Mouse (Mus musculus) fibroblast of lung, adult 2 months (primary cell): Measurements from ENCODE around the gene Olfr729.

Experiments
- DNase-seq: peaks from one replicate; pipeline ENCODE4 v3.0.0-alpha.2; 2011; ENCODE audit warnings: low read depth

Olfr729 gene

DNA sequence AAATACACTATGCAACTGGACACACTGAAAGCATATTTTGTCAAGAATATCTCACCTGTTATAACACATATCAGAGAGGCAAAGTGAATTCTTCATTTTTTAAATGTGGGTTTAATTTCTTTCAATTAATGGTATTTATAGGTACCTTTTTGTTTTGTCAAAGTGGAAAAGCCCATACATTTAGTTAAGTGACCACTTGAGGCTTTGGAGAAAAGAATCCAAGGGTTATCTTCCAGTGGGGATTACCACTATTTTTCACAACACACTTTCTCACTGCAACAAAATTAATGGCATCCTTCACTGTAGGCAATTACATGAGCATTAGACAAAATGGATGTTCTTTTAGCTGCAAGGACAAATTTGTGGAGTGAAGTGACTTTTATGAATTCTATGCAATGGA is at the start of gene Olfr729:
Gene Olfr729, minus strand, starts transcription at position 101 of the 400 bp plus-strand sequence.
- no peak for DNase-seq

DNA sequence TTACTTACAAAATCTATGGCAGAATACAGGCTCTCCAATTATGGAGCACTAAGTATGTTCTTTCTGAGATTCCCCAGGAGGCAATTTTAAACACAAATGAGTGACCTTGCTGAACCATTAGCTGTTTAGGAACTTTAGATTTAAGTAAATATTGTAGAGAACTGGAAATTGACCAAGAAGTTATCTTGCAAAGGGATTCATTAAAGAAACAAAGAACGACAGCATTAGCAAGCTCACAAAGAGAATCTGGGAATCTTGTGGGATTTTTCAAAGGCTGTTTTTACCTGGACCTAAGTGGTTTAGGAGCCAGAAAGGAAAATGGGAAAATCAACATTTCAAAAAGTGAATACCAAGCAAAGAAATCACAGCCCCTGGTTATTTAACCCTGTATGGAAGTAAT is 35.4 kb upstream of the Olfr729 start, which contains the start of gene Olfr730:
Gene Olfr730, minus strand, starts transcription at position 101 of the 400 bp plus-strand sequence.
- no peak for DNase-seq

GRCm38 (mm10) chr14:50142580-50142979 is 10.1 kb downstream of the Olfr729 start, which contains the start of gene Olfr728:
Gene Olfr728 (minus strand): TSS chr14:50142680.
- no peak for DNase-seq

DNA sequence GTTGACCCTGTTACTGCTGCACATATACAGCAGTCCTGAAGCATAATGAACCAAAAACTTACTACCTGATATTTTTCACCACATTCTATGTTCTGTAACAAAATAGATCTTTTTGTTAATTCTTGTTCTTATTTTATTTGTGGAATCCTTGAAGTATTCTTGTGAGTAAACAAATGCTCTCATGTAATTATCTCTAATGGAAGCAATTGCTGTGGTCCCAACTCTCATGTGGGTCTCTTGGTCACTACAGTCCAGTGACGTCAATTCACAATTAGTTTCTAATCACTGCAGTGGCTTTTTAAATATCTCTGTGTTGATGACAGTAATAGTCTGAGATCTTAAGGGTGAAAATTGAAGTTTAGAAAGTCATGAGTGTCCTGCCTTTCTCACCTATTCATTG is 29.8 kb downstream of the Olfr729 start, which contains the start of gene Olfr727:
Gene Olfr727, plus strand, starts transcription at position 301 of the 400 bp plus-strand sequence.
- no peak for DNase-seq
